In genomic region chr16:32202681-32203080, GRCm38 (mm10) we compare ENCODE assay signal across 9 mouse cellular contexts. TPM values are rescaled to one million over a fixed set of nuclear protein-coding genes. Genes with fewer than 3 reads are reported as not detected.
DNase-seq lines count a peak whose midpoint lies in the region; ATAC-seq and TF ChIP-seq lines count a peak whose summit lies in the region.
"Had no signal": no experiment of that assay in that cellular context is flagged by ENCODE, and none has a peak within 500 bp of the region (broad histone marks: within the 10 kb centered on the region; RNA-seq: fewer than 3 reads in every experiment).

No protein-coding gene starts in this region.

- H3K9me3 ChIP-seq in intestine, postnatal 0 days (ENCODE audit: control insufficient read depth) = no peaks in the 10 kb centered on the region
- H3K9me3 ChIP-seq in intestine, embryonic 16.5 days (ENCODE audit: control insufficient read depth, low read length) = no peaks in the 10 kb centered on the region
- H3K9me3 ChIP-seq in stomach, postnatal 0 days (ENCODE audit: control insufficient read depth, low read length) = no peaks in the 10 kb centered on the region
- H3K9me3 ChIP-seq: embryonic facial prominence, embryonic 12.5 days had no signal

- H3K27ac ChIP-seq in intestine, postnatal 0 days (ENCODE audit: low read depth, low read length) = no peak overlapping the region
- H3K27ac ChIP-seq in intestine, embryonic 16.5 days (ENCODE audit: low read length) = no peak overlapping the region
- H3K27ac ChIP-seq in stomach, postnatal 0 days (replicated peaks) = no peak overlapping the region
- H3K27ac ChIP-seq: embryonic facial prominence, embryonic 12.5 days had no signal

- no peak overlapping the region for H3K9ac ChIP-seq in intestine, postnatal 0 days (ENCODE audit: low read depth, low read length)
- H3K9ac ChIP-seq in intestine, embryonic 16.5 days (ENCODE audit: low read depth, low read length) = no peak overlapping the region
- no peak overlapping the region for H3K9ac ChIP-seq in stomach, postnatal 0 days (ENCODE audit: low read length)
- H3K9ac ChIP-seq: embryonic facial prominence, embryonic 12.5 days had no signal

- no peak overlapping the region for H3K4me2 ChIP-seq in intestine, postnatal 0 days (replicated peaks; ENCODE audit: low read depth)
- H3K4me2 ChIP-seq in intestine, embryonic 16.5 days (ENCODE audit: low read depth, low read length) = no peak overlapping the region
- no peak overlapping the region for H3K4me2 ChIP-seq in stomach, postnatal 0 days (replicated peaks; ENCODE audit: low read depth)
- H3K4me2 ChIP-seq: embryonic facial prominence, embryonic 12.5 days had no signal

- no peaks in the 10 kb centered on the region for H3K27me3 ChIP-seq in intestine, postnatal 0 days (replicated peaks; ENCODE audit: control insufficient read depth, insufficient read depth, low read length)
- no peaks in the 10 kb centered on the region for H3K27me3 ChIP-seq in intestine, embryonic 16.5 days (replicated peaks; ENCODE audit: control insufficient read depth, insufficient read depth, low read length)
- no peaks in the 10 kb centered on the region for H3K27me3 ChIP-seq in stomach, postnatal 0 days (ENCODE audit: control insufficient read depth, insufficient read depth, low read length)
- H3K27me3 ChIP-seq: embryonic facial prominence, embryonic 12.5 days had no signal

- TF ChIP-seq CTCF in intestine, postnatal 0 days (IDR thresholded peaks at IDR 0.05; ENCODE audit: low read depth) = peak; percentile 62
- TF ChIP-seq CTCF in stomach, postnatal 0 days (IDR thresholded peaks at IDR 0.05; ENCODE audit: low read depth) = peak; percentile 58

- no peak for ATAC-seq in intestine, postnatal 0 days
- ATAC-seq in intestine, embryonic 16.5 days = no peak
- ATAC-seq in stomach, postnatal 0 days (ENCODE audit: low FRiP score, low TSS enrichment) = no peak

- WGBS in intestine, postnatal 0 days = 69% methylated on average over 6 of the region's 6 CpGs
- 76% methylated on average over 6 of the region's 6 CpGs for WGBS in intestine, embryonic 16.5 days
- 71% methylated on average over 6 of the region's 6 CpGs for WGBS in stomach, postnatal 0 days

- H3K4me3 ChIP-seq in intestine, postnatal 0 days (ENCODE audit: low read depth, low read length) = no peak overlapping the region
- H3K4me3 ChIP-seq in intestine, embryonic 16.5 days (ENCODE audit: low read length) = no peak overlapping the region
- H3K4me3 ChIP-seq in stomach, postnatal 0 days (ENCODE audit: low read depth, low read length) = no peak overlapping the region
- H3K4me3 ChIP-seq: embryonic facial prominence, embryonic 12.5 days had no signal

- no peaks in the 10 kb centered on the region for H3K36me3 ChIP-seq in intestine, postnatal 0 days (ENCODE audit: control insufficient read depth, insufficient read depth)
- no peaks in the 10 kb centered on the region for H3K36me3 ChIP-seq in intestine, embryonic 16.5 days (ENCODE audit: control insufficient read depth, insufficient read depth, low read length)
- H3K36me3 ChIP-seq in stomach, postnatal 0 days (ENCODE audit: control insufficient read depth, insufficient read depth, low read length) = no peaks in the 10 kb centered on the region
- H3K36me3 ChIP-seq: embryonic facial prominence, embryonic 12.5 days had no signal

- TF ChIP-seq EP300 in stomach, postnatal 0 days (optimal IDR thresholded peaks at IDR 0.05) = no peak

- DNase-seq in adrenal gland, postnatal 10 days = peak; percentile 79
- peak; percentile 66 for DNase-seq in gastrocnemius, adult 18-20 months (ENCODE audit: low spot score)
- peak; percentile 71 for DNase-seq in layer of hippocampus, adult 9-11 months
- peak; percentile 87 for DNase-seq in lung, postnatal 36 days
- DNase-seq in stomach, postnatal 0 days (ENCODE audit: low spot score) = peak; percentile 29
- DNase-seq in ovary, adult 18-20 months (ENCODE audit: low spot score) = no peak

- H3K4me1 ChIP-seq in intestine, postnatal 0 days (replicated peaks; ENCODE audit: control insufficient read depth, insufficient read depth, low read length) = no peaks in the 10 kb centered on the region
- H3K4me1 ChIP-seq in intestine, embryonic 16.5 days (ENCODE audit: control insufficient read depth, insufficient read depth, low read length) = no peaks in the 10 kb centered on the region
- no peaks in the 10 kb centered on the region for H3K4me1 ChIP-seq in stomach, postnatal 0 days (replicated peaks; ENCODE audit: control insufficient read depth, insufficient read depth)

RNA-seq across cellular contexts. Expression of gene Bex6, which starts 23.1 kb away (rescaled TPM):
- polyA plus RNA-seq in intestine, postnatal 0 days (2015; fragmentation: Nextera tagmentation; extraction: Ambion mirVana) = 0.13 TPM in 1 of 2 replicates, not detected in the other
- polyA plus RNA-seq in intestine, embryonic 16.5 days (2015; fragmentation: Nextera tagmentation; extraction: Ambion mirVana) = not detected in 2 replicates
- total RNA-seq in adrenal gland, postnatal 10 days (2021) = not detected
- not detected for total RNA-seq in gastrocnemius, adult 18-20 months (2021)
- not detected in 2 replicates for polyA plus RNA-seq in stomach, postnatal 0 days (2015; fragmentation: Nextera tagmentation; extraction: Ambion mirVana)

RNA-seq across cellular contexts. Expression of gene Nrros, which starts 37.3 kb away (rescaled TPM):
- polyA plus RNA-seq in intestine, postnatal 0 days (2015; fragmentation: Nextera tagmentation; extraction: Ambion mirVana) = 4.7 and 4.8 TPM in 2 replicates
- 13.1 and 13.3 TPM in 2 replicates for polyA plus RNA-seq in intestine, embryonic 16.5 days (2015; fragmentation: Nextera tagmentation; extraction: Ambion mirVana)
- total RNA-seq in adrenal gland, postnatal 10 days (2021) = 10 to 100 TPM; 11.0 to 16.4 TPM
- 1 to 10 TPM; 1.3 to 2.1 TPM for total RNA-seq in gastrocnemius, adult 18-20 months (2021)
- 8.2 TPM in 2 replicates for polyA plus RNA-seq in stomach, postnatal 0 days (2015; fragmentation: Nextera tagmentation; extraction: Ambion mirVana)

RNA-seq across cellular contexts. Expression of gene Fbxo45, which starts 44.3 kb away (rescaled TPM):
- polyA plus RNA-seq in intestine, postnatal 0 days (2015; fragmentation: Nextera tagmentation; extraction: Ambion mirVana) = 4.9 and 5.1 TPM in 2 replicates
- 2.6 and 2.7 TPM in 2 replicates for polyA plus RNA-seq in intestine, embryonic 16.5 days (2015; fragmentation: Nextera tagmentation; extraction: Ambion mirVana)
- total RNA-seq in adrenal gland, postnatal 10 days (2021) = 10 to 100 TPM; 18.2 to 20.0 TPM
- total RNA-seq in gastrocnemius, adult 18-20 months (2021) = 10 to 100 TPM; 16.1 to 16.7 TPM
- polyA plus RNA-seq in stomach, postnatal 0 days (2015; fragmentation: Nextera tagmentation; extraction: Ambion mirVana) = 11.7 and 11.8 TPM in 2 replicates

RNA-seq across cellular contexts. Expression of gene Wdr53, which starts 44.3 kb away (rescaled TPM):
- polyA plus RNA-seq in intestine, postnatal 0 days (2015; fragmentation: Nextera tagmentation; extraction: Ambion mirVana) = 10.7 and 11.8 TPM in 2 replicates
- 17.2 and 17.6 TPM in 2 replicates for polyA plus RNA-seq in intestine, embryonic 16.5 days (2015; fragmentation: Nextera tagmentation; extraction: Ambion mirVana)
- 10 to 100 TPM; 12.3 to 13.9 TPM for total RNA-seq in adrenal gland, postnatal 10 days (2021)
- 1 to 10 TPM; 5.2 to 7.4 TPM for total RNA-seq in gastrocnemius, adult 18-20 months (2021)
- 17.7 and 22.3 TPM in 2 replicates for polyA plus RNA-seq in stomach, postnatal 0 days (2015; fragmentation: Nextera tagmentation; extraction: Ambion mirVana)
